Mouse (Mus musculus) G1E (cell line): ENCODE results near the gene Stim1.

ENCODE experiments used
- CTCF ChIP-seq: IDR thresholded peaks from 2 replicates; pipeline ENCODE4 v1.5.1; 2012; ENCODE audit warnings: low read depth, low read length, inconsistent platforms, mixed read lengths
- GATA1 ChIP-seq: IDR thresholded peaks from 2 replicates; pipeline ENCODE4 v1.6.1; 2012; ENCODE audit warnings: borderline replicate concordance, low read length, inconsistent platforms, mixed read lengths
- TAL1 ChIP-seq: conservative IDR thresholded peaks from 2 replicates; pipeline ENCODE4 v1.6.1; 2012; ENCODE audit warnings: low read depth, low read length, inconsistent platforms, mixed read lengths

GRCm38 (mm10) chr7:102292228-102292627, 24.6 kb downstream of the Stim1 start:
- no peak for TF ChIP-seq CTCF
- TF ChIP-seq GATA1: no peak
- TF ChIP-seq TAL1: no peak
